Mouse (Mus musculus) spleen, adult 2 months (tissue): ENCODE measurements around the gene Orai1. TPM values are rescaled to one million over a fixed set of nuclear protein-coding genes. Genes with fewer than 3 reads are reported as not detected.

Experiments
- DNase-seq, 2 experiments: peaks; one replicate each; pipeline versions ENCODE4 v3.0.0 to v3.0.0-alpha.2; 2012 to 2021; ENCODE audit warnings: low spot score in 2 of 2, low read depth in 1 of 2
- H3K27ac ChIP-seq: fragments of 200-500 bp; 2 replicates; pipeline ENCODE4 v1.5.1; 2012; ENCODE audit warnings: low read length, inconsistent platforms; ENCODE audit not compliant: insufficient read depth
- H3K27me3 ChIP-seq: fragments of 200-500 bp; 2 replicates; pipeline ENCODE4 v1.6.1; 2012; ENCODE audit warnings: mild to moderate bottlenecking, moderate library complexity, low read length, inconsistent platforms; ENCODE audit not compliant: control insufficient read depth, insufficient read depth
- H3K36me3 ChIP-seq: fragments of 200-500 bp; 2 replicates; pipeline ENCODE4 v1.6.1; 2012; ENCODE audit warnings: mild to moderate bottlenecking, low read length, inconsistent platforms; ENCODE audit not compliant: control insufficient read depth, insufficient read depth
- H3K4me1 ChIP-seq: fragments of 200-500 bp; 2 replicates; pipeline ENCODE4 v1.6.1; 2011; ENCODE audit warnings: inconsistent platforms; ENCODE audit not compliant: control insufficient read depth, insufficient read depth, insufficient read length
- H3K4me3 ChIP-seq: fragments of 200-500 bp; 2 replicates; pipeline ENCODE4 v1.5.1; 2011; ENCODE audit warnings: mild to moderate bottlenecking, inconsistent platforms; ENCODE audit not compliant: insufficient read depth, insufficient read length; ENCODE audit errors: extremely low read depth
- CTCF ChIP-seq: fragments of 200-500 bp; IDR thresholded peaks from 2 replicates; pipeline ENCODE4 v1.5.1; 2011; ENCODE audit warnings: mild to moderate bottlenecking, inconsistent platforms; ENCODE audit not compliant: insufficient read depth, insufficient read length, insufficient replicate concordance; ENCODE audit errors: extremely low read depth
- POLR2A ChIP-seq: fragments of 200-500 bp; IDR thresholded peaks from 2 replicates; pipeline ENCODE4 v1.6.1; 2011; ENCODE audit warnings: low read depth, low read length, inconsistent platforms
- WGBS: fragments of 180-500 bp; shearing (Covaris S2); methylation state at CpG from one replicate; pipeline ENCODE4 v1.1.7; 2018; 5-methylcytosine and 5-hydroxymethylcytosine counted together
- polyA plus RNA-seq: library from polyadenylated mRNA; depleted of rRNA; stranded (reverse); fragments of >200 nt; gene quantifications from 2 replicates; pipeline ENCODE4 v1.2.3, GENCODE M21; 2012

Orai1 gene
- polyA plus RNA-seq, 1 experiment: 52.3 TPM

DNA sequence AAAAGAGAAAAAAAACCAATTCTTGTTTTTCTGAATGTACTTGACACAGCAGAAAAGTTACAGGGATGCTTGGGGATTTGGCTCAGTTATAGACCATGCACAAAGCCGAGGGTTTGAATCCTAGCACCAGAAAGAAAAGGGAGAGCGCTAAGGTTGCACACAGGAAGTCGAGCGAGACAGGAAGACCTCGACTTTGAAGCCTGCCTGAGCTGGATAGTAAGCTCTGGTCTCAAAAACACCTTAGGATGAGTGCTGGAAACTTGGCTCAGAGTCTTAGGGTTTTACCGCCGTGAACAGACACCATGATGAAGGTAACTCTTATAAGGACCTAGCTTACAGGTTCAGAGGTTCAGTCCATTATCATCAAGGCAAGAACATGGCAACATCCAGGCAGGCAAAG, 6.6 kb downstream of the Orai1 start:
- H3K4me3 ChIP-seq: no peak overlapping the region
- peaks cover 23% of the 10 kb centered on the region; the same call in 1 of the 2 replicates for H3K4me1 ChIP-seq
- no peak overlapping the region for H3K27ac ChIP-seq
- TF ChIP-seq POLR2A: no peak
- no peak for TF ChIP-seq CTCF
- no peaks in the 10 kb centered on the region for H3K27me3 ChIP-seq
- DNase-seq: no peak
- H3K36me3 ChIP-seq: no peaks in the 10 kb centered on the region
- 49% methylated on average over 7 of the region's 7 CpGs for WGBS

DNA sequence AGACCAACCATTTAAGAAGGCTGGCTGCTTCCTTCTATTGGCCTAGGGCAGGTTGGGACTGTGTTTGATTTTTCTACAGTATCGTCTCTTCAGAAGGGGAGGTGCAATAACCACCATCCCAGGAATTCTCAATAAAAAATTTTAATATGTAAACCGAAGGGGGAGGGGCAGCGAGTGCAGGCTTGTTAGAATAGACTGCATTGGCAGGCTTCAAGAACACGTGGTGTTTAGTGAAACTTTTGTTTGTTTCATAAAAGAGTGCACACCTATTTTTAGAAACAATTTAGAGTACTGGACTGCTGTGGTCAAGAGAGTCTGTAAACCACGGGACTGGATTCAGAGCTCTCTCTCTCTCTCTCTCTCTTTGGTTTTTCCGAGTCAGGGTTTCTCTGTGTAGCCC, 8.2 kb downstream of the Orai1 start:
- no peak overlapping the region for H3K4me3 ChIP-seq
- H3K36me3 ChIP-seq: no peaks in the 10 kb centered on the region
- H3K27me3 ChIP-seq: no peaks in the 10 kb centered on the region
- no peak overlapping the region for H3K27ac ChIP-seq
- DNase-seq: no peak
- TF ChIP-seq POLR2A: no peak
- no peak for TF ChIP-seq CTCF
- peaks cover 14% of the 10 kb centered on the region; the same call in 1 of the 2 replicates for H3K4me1 ChIP-seq
- WGBS: 69% methylated on average over 6 of the region's 6 CpGs

DNA sequence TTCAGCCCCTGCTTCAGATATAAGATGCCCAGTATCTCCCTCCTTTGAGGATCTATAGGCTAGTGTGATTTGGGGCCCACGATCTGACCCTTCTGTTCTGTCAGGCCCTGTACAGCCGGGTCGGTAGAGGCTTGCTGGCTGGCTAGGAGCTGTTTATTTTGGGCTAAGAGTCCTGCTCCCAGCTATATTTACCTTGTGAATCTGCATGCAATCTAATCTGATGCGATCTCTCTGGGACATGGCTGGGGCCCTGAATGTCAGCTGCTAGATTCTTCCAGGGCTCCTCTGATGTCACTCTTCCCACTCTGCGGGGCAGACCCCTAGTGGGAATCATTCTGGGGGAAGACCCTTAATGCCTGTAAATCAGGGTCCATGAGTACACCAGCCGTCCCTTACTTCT, 9.4 kb downstream of the Orai1 start:
- Histone ChIP-seq H3K27ac (0 out of 2 replicates have a peak overlapping the region, but pooled peaks have one; percentile 18), H3K36me3 (peaks cover 3% of the 10 kb centered on the region), H3K4me1 (peaks cover 12% of the 10 kb centered on the region; the same call in 1 of the 2 replicates), H3K27me3 (no peaks in the 10 kb centered on the region), H3K4me3 (no peak overlapping the region)
- DNase-seq: no peak
- WGBS: 90% methylated on average over 6 of the region's 6 CpGs
- TF ChIP-seq CTCF (no peak), POLR2A (no peak)

DNA sequence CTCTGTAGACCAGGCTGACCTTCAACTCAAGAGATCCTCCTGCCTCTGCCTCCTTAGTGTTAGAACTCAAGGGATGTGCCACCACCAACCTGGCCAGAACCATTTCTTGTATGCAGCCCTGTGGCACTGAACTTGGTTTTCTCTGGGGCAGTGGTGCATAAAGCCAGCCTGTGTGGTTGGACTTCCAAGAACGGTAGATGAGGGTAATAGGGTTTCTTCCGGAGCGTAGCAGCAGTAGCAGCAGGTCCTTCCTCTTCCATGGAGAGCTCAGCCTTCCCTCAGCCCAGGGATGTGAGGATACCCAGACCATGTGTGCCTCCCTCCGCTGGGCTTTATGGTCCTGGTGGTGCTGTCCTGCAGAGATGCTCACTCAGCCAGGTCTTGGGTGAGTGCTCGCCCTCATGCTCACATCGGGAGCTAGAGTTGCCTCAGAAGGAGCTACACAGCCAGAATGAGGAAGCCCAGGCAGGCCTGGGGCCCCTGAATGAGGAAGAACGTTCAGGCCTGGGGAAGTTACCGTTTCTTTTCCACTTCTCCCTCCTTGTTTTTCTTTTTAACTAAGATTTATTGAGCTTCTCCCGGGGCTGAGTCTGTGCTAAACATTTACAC, 10.2 kb downstream of the Orai1 start:
- H3K27me3 ChIP-seq: no peaks in the 10 kb centered on the region
- peak overlapping the region; percentile 75 for H3K27ac ChIP-seq
- no peak for TF ChIP-seq CTCF
- no peak for TF ChIP-seq POLR2A
- peak in 1 of 2 experiments; percentile 56 for DNase-seq
- H3K36me3 ChIP-seq: peaks cover 6% of the 10 kb centered on the region
- WGBS: 14% methylated on average over 9 of the region's 9 CpGs
- peaks cover 12% of the 10 kb centered on the region; the same call in 1 of the 2 replicates for H3K4me1 ChIP-seq
- no peak overlapping the region for H3K4me3 ChIP-seq

DNA sequence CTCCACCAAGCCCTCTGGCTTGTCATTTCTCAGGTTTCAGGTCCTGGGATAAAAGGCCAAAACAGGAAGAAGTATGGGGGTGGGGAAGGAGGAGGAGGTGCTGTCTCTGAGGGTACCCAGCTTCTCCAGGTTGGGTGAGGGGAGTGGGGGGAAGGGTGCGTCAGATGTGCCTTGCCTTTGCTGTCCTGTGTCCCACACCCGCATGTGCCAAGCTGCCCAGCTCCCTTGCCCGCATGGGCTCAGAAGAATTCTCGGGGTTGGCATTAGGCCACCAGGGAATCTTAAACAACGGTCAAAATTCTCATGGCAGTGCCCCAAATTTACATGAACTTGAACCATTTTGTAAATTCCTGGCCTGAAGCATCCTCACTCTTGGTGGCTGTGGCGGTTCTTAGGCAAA, 11.5 kb downstream of the Orai1 start:
- Histone ChIP-seq H3K27me3 (no peaks in the 10 kb centered on the region), H3K36me3 (peaks cover 9% of the 10 kb centered on the region), H3K4me1 (peaks cover 12% of the 10 kb centered on the region; the same call in 1 of the 2 replicates), H3K27ac (peak overlapping the region; percentile 21; the same call in 1 of the 2 replicates), H3K4me3 (no peak overlapping the region)
- DNase-seq: no peak
- 54% methylated on average over 6 of the region's 6 CpGs for WGBS
- no peak for TF ChIP-seq POLR2A
- no peak for TF ChIP-seq CTCF

DNA sequence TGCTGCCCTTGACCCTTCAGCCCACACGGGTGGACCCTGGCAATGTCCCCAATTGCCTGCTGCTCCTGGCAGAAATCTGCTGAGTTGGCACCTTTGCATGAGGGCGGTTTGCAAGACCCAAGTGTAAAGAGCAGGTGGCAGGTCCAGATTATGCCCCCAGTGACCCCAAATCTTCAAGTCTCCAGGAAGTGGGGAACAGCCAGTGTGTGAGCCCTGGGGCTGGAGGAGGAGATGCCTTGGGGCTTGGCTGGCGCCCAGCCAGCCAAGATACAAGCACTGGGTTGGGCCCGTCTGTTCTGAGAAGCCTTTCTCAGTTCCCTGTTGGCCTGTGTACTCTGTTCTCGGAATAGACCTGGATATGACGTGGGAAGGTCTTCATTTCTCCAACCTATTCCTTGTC, 12.6 kb downstream of the Orai1 start:
- peaks cover 9% of the 10 kb centered on the region for H3K36me3 ChIP-seq
- no peak for TF ChIP-seq CTCF
- TF ChIP-seq POLR2A: no peak
- 27% methylated on average over 6 of the region's 6 CpGs for WGBS
- no peaks in the 10 kb centered on the region for H3K27me3 ChIP-seq
- no peak overlapping the region for H3K27ac ChIP-seq
- H3K4me3 ChIP-seq: no peak overlapping the region
- no peak for DNase-seq
- H3K4me1 ChIP-seq: peaks cover 12% of the 10 kb centered on the region; the same call in 1 of the 2 replicates

DNA sequence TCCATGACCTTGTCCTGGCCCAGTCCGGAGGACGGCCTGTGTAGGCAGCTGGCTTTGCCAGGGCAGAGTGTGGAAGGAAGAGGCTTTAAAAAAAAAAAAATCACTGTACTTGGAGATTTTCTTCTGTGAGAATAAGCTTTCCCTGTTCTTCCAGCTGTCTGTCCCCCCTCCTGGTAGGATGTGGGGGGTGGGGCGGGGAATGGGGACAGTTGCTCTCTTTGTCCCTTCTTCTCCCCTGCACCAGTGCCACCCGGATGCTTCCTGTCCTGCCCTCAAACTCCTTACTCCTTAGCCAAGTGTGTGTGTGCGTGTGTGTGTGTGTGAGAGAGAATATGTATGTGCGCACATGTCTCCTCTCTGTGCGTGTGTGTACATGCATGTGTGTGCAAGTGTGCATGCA, 14.9 kb downstream of the Orai1 start:
- peaks cover 12% of the 10 kb centered on the region; the same call in 1 of the 2 replicates for H3K4me1 ChIP-seq
- WGBS: 90% methylated on average over 7 of the region's 7 CpGs
- no peak overlapping the region for H3K27ac ChIP-seq
- H3K36me3 ChIP-seq: peaks cover 9% of the 10 kb centered on the region
- no peaks in the 10 kb centered on the region for H3K27me3 ChIP-seq
- no peak for DNase-seq
- no peak overlapping the region for H3K4me3 ChIP-seq
- TF ChIP-seq CTCF: no peak
- no peak for TF ChIP-seq POLR2A
